Mouse (Mus musculus) liver, adult 2 months (tissue): ENCODE results near the gene Glt28d2.

Experiments
- CTCF ChIP-seq: fragments of 200-500 bp; IDR thresholded peaks from 2 replicates; pipeline ENCODE4 v1.5.1; 2011; ENCODE audit warnings: low read depth, low read length, control low read depth
- POLR2A ChIP-seq: fragments of 200-500 bp; IDR thresholded peaks from 2 replicates; pipeline ENCODE4 v1.6.1; 2011; ENCODE audit warnings: low read length, control low read depth; ENCODE audit not compliant: insufficient read depth; ENCODE audit errors: extremely low read depth

DNA sequence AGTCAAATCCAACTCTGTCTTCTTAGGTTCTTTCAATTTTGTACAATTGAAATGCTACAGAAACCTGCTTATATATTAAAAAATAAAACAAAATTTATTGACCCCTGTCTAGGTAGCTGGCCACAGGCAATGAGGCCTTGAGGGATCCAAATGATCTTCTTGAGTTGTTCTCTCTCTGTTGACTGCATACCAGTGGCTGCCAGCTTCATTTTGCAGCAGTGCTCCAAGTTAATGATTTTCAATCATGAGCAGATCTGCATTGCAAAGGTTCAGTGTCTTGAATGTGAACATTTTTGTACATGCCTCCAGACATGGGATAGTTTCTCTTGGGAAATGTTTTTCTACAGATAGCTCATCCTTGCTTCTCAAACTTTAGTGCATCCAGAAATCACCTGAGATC lies 17.1 kb upstream of the Glt28d2 start:
- no peak for TF ChIP-seq CTCF
- no peak for TF ChIP-seq POLR2A
